Mouse (Mus musculus) erythroid progenitor cell, adult 5-6 weeks (primary cell): ENCODE measurements around the gene Lsm11. TPM values are rescaled to one million over a fixed set of nuclear protein-coding genes. Genes with fewer than 3 reads are reported as not detected.
"Not testable (repeated sequence)": the region's sequence is repeated elsewhere in the genome, so short reads cannot be mapped to it uniquely, and the experiment has no call there.

Experiments used
- ATAC-seq: replicated peaks from 2 replicates; pipeline ENCODE4 v1.8.0; 2016; ENCODE audit warnings: moderate number of reproducible peaks, mild to moderate bottlenecking, moderate TSS enrichment, inconsistent platforms; ENCODE audit not compliant: poor library complexity, low FRiP score, severe bottlenecking
- total RNA-seq, 2 experiments: library from RNA; stranded (forward) in 1 of 2; stranded (reverse) in 1 of 2; fragments of 150-400 nt in 1 of 2; fragments of 186-747, 209-891 nt in 1 of 2; gene quantifications; 2 replicates each; pipeline versions ENCODE4 v1.2.3 to v1.2.4; 2015 to 2017; ENCODE audit warnings: low replicate concordance in 2 of 2

Lsm11 gene
- total RNA-seq, 2 experiments from 2014 or later: 0.42 to 1.6 TPM

DNA sequence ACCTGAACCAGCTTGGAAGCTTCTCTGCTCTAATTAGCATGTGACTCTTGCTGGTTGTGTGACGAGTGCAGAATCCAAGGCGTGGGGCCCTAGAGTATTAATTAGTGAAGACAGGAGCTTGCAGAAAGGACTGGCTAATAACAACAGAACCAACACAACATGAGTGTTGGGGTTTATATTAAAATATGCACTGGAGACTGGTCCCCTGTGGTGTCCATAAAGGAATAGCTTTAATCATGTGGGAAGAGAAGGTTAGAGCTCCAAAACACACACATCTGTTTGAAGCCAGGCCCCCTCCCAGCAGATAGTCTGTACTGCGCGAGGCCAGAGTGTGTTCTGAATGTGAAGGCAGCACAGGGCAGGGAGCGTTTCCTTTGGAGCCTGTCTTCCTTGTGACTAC is 58.1 kb downstream of the Lsm11 start:
- no peak for ATAC-seq

DNA sequence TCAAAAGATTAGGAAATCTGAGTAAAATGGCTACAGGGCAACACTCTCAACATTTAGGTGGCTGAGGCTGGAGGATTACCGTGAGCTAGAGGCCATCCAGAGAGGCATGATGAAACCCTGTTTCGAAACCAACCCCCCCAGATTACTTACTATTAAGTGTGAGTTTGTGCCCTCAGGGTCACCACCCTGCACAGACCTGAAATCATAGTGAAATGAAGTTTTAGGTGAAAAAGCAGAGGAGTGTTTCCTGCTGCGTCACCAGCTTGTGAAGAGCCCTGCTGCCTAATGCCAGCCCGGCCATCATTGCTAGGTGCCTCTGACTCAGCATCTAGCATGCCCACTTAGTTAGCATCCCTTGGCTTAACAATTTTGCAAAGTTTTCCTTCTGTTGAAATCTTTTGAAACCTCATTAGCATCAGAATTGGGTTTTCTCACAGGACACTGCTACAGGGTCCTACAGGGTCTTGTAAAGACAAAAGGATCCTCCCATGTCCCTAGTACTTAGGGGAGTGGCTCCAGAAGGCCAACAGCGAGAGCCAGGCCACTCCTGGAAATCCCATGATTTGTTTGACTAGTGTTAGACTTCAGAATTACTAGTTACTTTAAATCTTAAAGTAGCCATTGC is 59.0 kb downstream of the Lsm11 start:
- no peak for ATAC-seq

DNA sequence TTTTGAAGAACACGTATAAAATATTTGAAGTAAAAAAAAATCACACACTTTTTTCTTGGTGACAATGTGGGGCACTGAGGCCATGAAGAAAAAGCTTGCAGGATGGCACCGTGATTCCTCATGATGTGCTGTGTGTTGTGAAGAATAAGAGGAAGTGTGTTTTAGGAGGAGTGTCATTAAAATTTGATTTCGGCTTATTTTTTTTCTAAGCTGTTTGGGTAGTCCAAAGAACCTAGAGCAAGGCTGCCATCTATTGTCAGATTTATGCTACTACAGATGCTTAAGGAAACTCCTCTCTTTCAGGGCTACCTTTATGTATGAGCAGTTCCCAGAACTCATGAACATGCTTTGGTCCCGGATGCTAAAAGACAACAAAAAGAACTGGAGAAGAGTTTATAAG is 60.7 kb downstream of the Lsm11 start:
- ATAC-seq: no peak

DNA sequence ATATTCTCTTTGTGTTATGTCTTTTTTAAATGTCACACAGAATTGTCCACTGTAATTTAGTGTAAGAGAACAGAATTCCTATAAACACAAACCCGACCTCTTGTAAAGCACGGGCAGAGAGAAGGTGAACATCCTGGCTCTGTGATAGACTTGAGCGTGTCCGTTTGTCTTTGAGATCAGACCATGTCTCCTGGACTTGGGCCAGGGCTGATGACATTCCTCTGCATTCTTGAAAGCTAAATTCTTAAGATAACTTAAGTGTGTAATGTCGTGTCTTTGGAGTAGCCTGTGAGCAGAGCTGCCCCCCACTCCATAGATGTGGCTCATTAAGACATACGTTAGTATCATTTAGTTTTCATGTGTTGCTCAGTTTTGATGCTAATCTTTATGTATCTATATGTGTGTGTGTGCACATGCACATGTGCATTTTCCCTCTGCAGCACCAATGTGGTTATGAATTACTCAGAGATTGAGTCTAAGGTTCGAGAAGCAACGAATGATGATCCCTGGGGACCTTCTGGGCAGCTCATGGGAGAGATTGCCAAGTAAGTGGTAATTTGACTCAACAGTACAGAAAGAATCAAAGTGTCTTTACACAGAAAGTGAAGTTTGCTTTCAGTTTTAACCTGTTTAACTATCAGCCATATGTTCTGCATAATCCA is 61.3 kb downstream of the Lsm11 start:
- ATAC-seq: no peak

- ATAC-seq: no peak
These were observed 63.1 kb downstream of the Lsm11 start for GRCm38 (mm10) chr11:45881683-45882068.

DNA sequence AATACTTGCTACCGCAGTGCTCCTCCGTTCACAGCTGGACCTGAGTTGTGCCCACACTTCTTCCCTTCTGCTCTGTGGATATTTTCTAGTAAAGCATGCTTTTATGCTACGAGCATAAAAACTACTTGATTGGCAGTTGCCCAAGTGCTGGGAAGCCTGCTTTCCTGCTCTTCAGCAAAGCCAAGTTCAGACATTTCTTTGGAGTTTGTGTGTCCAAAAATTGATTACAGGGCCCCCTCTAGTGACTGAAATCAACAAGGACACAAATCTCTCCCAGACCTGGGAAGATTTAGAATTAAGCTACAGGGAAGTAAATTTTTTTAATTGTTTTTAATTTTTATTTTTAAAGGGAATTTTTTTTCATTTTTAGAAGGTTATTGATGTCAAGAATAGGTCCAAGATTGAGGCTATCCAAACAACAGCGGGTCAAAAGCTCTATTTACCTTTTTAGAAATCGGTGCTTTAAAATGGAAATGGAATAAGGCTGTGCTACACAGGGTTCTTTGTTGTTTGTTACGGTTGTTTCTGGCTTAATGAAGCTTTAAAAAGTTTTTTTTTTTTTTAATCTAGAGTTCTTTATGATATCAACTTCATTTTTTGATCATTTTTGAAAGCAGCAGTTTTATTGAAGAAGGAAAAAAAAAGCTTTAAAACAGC is 63.6 kb downstream of the Lsm11 start:
- ATAC-seq: peak; percentile 58; the same call in 1 of the 2 replicates

GRCm38 (mm10) chr11:45879366-45879765 is 65.4 kb downstream of the Lsm11 start:
- not testable (repeated sequence) for ATAC-seq

Other genes starting within 250 kb of the Lsm11 start
- 34.6 and 36.9 TPM in 2 replicates for gene Clint1, start 92.9 kb downstream of the Lsm11 start, total RNA-seq (2015; ENCODE audit: low replicate concordance)
- 32.9 and 46.5 TPM in 2 replicates for gene Clint1, start 92.9 kb downstream of the Lsm11 start, total RNA-seq (2017; ENCODE audit: low replicate concordance)
- gene Thg1l, start 10.6 kb upstream of the Lsm11 start, total RNA-seq (2015; ENCODE audit: low replicate concordance): 1.4 and 1.7 TPM in 2 replicates
- gene Thg1l, start 10.6 kb upstream of the Lsm11 start, total RNA-seq (2017; ENCODE audit: low replicate concordance): 1.4 and 1.5 TPM in 2 replicates
- gene Sox30, start 35.4 kb upstream of the Lsm11 start, total RNA-seq (2015; ENCODE audit: low replicate concordance): not detected in 2 replicates
- gene Sox30, start 35.4 kb upstream of the Lsm11 start, total RNA-seq (2017; ENCODE audit: low replicate concordance): not detected in 2 replicates
- gene Gm12166, start 107.4 kb upstream of the Lsm11 start, total RNA-seq (2015; ENCODE audit: low replicate concordance): 1.7 and 8.3 TPM in 2 replicates
- gene Gm12166, start 107.4 kb upstream of the Lsm11 start, total RNA-seq (2017; ENCODE audit: low replicate concordance): not detected in 2 replicates
- gene Adam19, start 111.1 kb upstream of the Lsm11 start, total RNA-seq (2015; ENCODE audit: low replicate concordance): 1.7 and 4.7 TPM in 2 replicates
- gene Adam19, start 111.1 kb upstream of the Lsm11 start, total RNA-seq (2017; ENCODE audit: low replicate concordance): 2.4 and 4.1 TPM in 2 replicates
- not detected in 2 replicates for gene Nipal4, start 221.6 kb upstream of the Lsm11 start, total RNA-seq (2015; ENCODE audit: low replicate concordance)
- not detected in 2 replicates for gene Nipal4, start 221.6 kb upstream of the Lsm11 start, total RNA-seq (2017; ENCODE audit: low replicate concordance)